Mouse (Mus musculus) hematopoietic stem cell, adult 5-6 weeks (primary cell): ENCODE data around the gene Slamf9. TPM values are rescaled to one million over a fixed set of nuclear protein-coding genes. Genes with fewer than 3 reads are reported as not detected.

Source experiments
- ATAC-seq, 2 experiments: fragments of 125-278 bp in 1 of 2; replicated peaks in 1 of 2; 2 replicates each; pipeline ENCODE4 v1.8.0; 2016 to 2017; ENCODE audit warnings: inconsistent platforms in 2 of 2, mild to moderate bottlenecking in 2 of 2, moderate number of reproducible peaks in 2 of 2, low read depth in 1 of 2, moderate TSS enrichment in 1 of 2; ENCODE audit not compliant: low FRiP score in 2 of 2, poor library complexity in 2 of 2, severe bottlenecking in 2 of 2, insufficient read depth in 1 of 2, low TSS enrichment in 1 of 2
- total RNA-seq: library from RNA; stranded (forward); fragments of 172-1452, 232-1000 nt; gene quantifications from 2 replicates; pipeline ENCODE4 v1.2.3, GENCODE M21; 2017

Gene Slamf9
- total RNA-seq, 1 experiment from 2014 or later, result not detected

DNA sequence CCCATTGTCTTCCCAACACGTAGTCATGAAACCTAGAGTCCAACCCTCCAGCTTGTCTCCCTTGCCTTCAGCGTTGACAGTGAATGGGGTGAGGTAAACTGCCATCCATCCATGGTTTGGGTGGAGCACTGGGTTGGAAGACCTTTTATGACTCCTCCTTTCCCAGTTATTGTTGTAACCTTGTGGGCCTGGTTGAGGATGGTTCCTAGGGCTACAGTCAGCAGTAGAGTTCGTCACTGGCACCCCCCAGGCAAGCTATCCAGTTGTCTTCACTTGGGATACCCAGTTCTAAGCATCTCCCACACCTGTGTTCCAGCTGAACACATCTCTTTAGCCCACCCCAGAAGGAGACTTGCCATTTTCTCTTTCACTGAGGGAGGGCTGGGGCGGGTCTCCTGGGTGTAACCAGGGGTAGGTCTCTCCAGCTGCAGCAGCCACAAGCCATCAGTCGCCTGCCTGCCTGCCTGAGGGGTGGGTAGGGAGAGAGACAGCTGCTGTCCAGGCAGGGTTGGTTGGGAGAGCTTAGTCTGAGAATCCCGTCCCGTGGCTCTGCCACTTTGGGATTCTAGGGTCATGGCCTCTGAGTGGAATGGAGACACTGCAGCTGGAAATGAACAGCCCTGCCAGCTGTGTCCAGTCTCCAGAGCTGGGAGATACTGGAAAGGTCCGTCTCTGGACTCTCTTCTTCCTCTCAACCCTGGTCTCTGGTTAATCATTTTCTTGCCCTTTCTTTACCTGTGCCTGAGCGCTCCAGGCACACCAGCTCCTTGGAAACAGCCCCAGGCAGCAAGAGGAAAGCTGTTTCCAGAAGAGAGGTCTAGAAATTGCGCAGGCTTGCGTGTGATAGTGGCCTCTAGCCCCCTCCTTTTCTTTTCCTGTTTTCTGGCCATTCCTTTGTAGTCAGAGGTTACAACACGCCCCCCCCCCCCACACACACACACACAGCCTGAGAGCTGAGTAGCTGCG lies 27.3 kb downstream of the Slamf9 start:
- ATAC-seq, result peak in 1 of 2 experiments; percentile 9; a peak in 2 of 4 replicates

DNA sequence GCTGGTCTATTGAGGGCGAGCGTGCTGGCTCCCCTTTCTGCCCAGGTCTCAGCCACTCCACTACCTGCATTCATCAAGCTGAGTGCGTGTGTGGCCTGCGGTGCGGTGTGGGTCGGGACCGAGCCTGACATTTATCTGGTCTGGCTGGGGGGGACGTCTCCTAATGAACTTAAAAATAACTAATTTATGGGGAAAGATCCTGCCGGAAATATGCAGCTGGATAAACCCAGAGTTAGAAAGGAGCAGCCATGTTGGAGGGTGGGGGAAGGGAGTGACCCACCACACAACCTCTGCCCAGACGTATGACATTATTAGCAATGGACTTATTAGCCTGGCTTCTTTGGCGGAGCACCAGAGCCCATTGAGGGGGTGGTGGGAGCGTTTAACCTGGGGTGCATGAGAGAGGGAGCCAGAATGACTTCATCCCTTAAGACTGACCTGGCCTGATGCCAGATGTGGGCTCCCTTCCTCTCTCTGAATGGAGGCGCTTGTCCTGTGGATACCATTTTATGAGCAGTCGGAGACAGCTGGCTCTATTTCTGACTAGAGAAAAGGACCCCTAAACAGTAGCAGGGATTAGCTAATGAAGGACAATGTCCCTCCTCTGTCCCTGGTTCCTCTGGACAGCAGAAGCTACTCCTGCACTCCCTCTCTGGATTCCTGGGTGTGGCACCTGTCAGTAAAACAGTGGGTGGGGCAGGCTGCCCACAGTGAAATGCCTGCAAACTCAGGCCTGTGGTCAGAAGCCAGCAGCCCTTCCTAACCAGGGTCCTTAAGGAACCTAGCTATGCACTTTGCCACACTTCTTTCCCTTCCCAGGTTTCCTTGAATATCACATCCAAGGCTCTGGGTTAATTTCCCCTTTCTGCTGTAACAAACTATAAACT lies 28.2 kb downstream of the Slamf9 start:
- ATAC-seq, result no peak

DNA sequence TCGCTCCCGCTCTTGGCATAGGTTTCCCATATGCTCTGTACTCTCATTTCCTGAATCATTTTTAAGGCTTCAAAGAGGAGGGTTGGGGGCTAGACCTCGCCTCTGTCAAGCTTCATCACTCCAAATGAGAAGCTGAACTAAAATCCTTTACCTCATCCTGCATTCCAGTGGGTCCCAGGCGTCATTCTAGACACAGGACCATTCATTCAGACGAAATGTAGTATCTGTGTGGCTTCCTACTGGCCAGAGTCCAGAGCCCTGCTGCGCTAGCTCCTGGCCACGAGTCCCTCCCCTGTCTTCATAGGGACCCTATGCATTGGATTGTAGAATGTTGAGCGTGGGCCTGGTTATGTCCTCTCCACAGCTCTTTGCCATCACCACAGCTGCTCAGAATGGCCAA lies 29.6 kb downstream of the Slamf9 start:
- ATAC-seq, result no peak

DNA sequence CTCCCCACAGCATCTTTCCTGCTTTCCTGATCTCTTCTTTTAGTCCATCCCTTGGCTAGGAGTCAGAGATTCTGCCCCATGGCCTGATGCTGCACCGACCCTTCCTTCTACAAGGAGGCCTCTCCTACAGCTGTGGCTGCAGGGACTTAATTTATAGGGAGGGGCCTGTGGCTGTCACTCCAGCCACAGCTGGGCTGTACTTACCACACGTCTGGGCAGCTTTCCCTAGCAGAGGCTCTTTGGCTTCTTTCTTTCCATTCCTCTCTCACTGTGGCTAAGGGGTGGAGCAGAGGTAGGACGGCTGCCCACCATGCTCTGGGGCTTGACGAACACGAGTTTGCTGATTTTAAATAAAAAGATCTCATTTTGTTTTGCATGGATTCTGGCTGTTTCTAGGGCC lies 31.8 kb downstream of the Slamf9 start:
- peak; percentile 26 to 57 for ATAC-seq

DNA sequence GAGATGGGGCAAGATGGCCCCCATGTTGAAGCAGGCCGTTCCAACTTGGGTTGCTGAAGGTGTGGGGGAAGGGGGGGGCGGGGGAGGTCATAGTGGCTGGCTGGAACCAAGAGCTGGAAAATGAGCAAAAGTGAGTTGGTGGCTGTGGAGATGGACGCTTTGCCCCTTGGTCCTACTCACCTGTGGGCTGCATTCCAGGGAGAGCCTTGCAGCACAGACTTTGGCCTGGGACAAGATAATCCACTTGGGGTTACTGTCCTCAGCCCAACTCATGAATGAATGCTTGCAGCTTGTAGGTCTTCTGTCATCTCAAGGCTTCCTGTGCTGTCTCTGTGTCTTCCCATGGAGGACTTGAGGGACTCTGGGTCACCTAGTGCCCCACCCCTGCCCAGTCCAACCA lies 32.5 kb downstream of the Slamf9 start:
- ATAC-seq, result no peak

DNA sequence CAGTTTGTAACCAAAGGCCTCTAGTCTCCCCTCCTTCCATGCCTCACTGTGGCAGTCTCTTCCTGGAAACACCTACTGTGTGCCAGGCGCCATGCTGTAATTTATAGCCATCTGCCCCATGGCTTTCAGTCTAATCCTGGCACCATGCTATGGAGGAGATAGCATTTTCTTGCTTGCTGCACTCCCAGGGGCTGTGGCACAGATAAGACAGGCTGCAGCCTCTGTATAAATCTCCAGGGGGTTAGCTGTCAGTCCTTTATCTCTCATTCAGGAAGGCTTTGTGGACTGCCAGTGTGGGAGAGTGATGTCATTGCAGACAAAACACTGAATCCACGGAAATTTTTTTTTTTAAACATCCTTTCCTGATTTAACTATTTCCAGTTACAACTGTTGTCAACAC lies 33.0 kb downstream of the Slamf9 start:
- ATAC-seq, result no peak

DNA sequence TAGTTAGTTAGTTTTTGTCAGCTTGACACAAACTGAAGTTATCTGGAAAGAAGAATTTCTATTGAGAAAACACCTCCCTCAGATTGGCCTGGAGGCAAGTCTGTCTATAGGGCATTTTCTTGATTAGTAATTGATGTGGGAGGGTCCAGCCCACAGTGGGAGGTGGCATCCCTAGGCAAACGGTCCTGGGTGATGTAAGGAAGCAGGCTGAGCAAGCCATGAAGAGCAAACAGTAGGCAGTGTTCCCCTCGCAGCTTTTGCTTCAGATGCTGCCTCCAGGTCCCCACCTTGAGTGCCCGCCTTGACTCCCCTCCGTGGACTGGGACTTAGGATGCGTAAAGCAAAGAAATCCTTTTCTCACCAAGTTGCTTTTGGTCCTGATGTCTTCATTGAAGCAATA lies 34.1 kb downstream of the Slamf9 start:
- ATAC-seq, result no peak

DNA sequence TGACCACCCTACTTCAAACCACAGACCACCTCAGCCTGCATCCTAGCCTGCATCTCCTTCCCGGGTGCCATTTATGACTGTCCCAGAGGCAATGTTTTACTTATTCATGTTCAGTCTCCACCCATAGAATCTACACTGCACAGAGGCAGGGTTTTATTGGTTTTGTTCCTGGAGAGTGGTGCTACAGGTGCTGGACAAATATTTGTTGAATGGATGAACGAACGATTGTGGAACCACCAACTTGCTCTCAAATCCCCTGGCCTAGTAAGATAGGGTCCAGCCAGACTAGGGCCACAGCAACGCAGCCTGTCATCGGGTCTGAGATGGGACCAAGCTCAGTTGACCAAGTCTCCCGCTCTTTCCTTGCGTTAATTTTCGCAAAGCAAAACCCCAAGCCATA lies 34.8 kb downstream of the Slamf9 start:
- no peak for ATAC-seq

- ATAC-seq, result no peak
These were observed 35.3 kb downstream of the Slamf9 start for GRCm38 (mm10) chr1:172510421-172510972.

- peak; percentile 70 to 77 for ATAC-seq
These were observed 37.8 kb downstream of the Slamf9 start for GRCm38 (mm10) chr1:172512962-172513361.

DNA sequence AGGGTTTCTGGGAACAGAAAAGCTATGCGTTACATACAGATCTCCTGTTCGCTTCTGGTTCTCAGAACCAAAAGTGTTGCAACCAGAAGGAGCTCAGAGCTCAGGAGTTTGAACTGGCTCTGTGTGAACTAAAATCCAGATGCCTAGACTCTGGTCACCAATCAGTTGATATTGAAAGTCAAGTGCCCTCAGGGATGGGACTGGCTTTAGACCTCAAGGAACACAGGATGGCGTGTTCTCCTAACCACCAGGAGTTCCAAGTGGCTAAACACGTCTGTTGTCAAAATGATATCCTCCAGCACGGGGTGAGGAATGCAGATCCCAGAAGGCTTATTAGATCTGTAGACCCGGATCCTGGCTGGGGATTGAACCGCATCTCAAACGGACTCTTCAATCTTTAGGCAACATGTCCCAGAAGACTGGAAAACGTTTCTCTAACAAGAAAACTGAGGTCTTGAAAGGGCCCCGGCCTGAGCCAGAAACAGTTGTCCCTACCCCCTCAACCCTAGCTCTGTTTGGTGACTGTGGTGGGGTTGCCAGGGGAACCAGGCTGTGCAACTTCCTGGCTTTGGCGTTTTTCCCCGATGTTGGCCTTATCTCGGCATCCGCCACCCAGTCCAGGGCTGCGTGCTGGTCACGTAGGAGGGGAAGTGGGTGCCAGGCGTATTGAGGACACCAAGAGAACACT lies 38.5 kb downstream of the Slamf9 start:
- peak; percentile 86 to 89 for ATAC-seq

DNA sequence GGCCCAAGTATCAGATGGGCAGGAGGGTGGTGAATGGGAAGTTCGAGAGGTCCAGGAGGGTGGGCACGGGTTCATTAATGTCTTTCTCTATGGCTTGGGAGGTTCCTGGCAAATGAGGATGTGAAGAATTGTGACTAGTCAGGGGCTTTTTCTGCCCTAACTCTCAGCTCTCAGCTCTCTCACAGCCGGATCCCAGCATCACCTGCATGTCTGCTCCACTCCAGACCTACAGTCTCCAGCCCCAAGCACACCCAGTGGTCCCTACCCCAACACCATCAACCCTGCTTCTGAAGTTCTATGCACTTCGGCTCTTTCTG lies 39.0 kb downstream of the Slamf9 start:
- ATAC-seq, result no peak; a peak in 1 of 4 replicates

- ATAC-seq, result no peak
These were observed 39.6 kb downstream of the Slamf9 start for GRCm38 (mm10) chr1:172514551-172515268.

DNA sequence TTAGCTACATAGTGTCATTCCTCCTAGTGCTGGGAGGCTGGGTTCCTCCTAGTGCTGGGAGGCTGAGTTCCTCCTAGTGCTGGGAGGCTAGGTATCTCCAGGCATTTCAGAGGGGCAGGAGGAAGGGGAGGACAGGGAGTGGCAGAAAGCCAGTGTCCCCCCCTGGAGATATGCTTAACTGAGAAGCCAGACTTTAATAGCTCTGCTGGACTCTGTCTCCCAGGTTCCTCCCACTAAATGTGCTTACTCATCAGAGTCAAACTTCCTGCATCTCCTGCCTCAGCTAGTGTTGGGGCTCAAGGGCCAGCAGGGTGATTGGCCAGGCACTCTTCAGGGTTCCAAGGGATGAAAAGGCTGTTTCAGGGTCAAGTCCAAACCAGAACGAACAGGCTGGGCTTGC lies 40.2 kb downstream of the Slamf9 start:
- ATAC-seq, result no peak

DNA sequence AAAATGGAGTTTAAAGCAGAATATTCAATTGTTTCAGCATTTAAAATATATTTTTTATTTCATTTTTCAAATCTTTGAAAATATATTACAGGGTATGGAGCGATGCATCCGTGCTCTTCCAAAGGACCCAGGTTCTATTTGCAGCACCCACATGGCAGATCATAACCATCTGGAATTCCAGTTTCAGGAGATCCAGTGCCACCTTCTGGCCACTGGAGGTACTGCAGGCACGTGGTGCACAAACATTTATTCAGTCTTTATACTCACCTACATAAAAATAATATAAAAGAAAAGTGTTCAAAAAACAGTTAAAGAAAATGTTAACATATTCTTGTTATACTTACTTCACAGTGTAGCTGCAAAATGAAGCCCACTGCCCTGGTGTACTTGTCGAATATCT lies 42.9 kb downstream of the Slamf9 start:
- no peak for ATAC-seq

DNA sequence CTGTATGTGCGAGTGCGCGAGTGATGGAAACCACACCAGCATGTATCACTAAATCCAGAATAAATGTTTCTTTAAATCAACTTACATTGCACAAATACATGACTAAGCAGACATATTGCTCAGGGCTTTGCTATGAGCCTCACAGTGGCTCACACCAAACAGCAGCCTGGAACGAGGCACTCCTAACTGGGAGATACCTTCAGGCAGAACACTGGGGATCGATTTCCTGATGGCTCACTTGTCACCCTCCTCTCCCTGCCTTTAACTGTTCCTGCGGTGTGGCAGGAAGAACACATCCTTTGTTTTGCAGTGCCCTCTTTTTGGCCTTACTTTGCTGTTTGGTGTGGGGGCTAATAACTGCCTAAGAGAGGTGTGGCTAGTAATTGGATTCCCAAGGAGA lies 44.5 kb downstream of the Slamf9 start:
- ATAC-seq, result no peak
